Mouse (Mus musculus): ENCODE measurements around the gene Lrrc43.
A peak's percentile ranks its signal among the peaks of the same experiment; 100 is the strongest.
"Not testable (repeated sequence)": the region's sequence is repeated elsewhere in the genome, so short reads cannot be mapped to it uniquely, and the experiment has no call there.

The Lrrc43 gene

DNA sequence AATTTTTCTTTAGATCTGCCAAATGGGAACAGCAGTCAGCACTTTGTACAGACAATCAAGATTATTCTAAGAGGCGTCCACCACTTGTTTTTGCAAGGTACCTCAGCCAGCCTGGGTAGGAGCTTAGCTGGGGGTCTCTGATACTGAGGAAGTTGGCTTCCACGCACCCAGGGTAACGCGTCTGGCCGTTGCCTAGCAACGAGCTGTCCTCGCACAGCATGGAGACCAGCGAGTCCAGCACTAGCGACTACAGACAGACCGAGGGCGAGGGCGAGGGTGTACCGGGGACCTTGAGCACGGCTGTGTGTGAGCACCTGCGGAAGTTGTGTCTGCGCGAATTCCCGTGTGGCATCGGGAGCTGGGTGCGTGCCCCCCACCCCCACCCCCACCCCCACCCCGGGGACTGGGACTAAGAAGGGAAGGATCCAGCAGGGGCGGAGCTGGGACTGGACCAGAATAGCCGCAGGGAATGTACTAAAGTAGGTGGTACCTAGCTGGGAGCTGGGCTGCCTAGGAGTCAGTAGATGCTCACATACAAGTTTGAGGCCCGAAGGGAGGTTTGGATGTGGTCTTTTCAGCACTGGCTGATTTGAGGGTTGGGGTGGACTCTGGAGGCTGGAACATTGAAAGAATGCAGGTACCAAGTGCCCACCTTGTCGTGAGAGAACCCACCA lies at the start of gene Lrrc43, which contains the start of gene Il31:
Gene Lrrc43, plus strand, starts transcription at position 194 of the 674 bp plus-strand sequence.
Gene Il31, minus strand, starts transcription at position 378 of the 674 bp plus-strand sequence.
- DNase-seq (ENCODE audit: low read depth, low spot score): no peak

GRCm38 (mm10) chr5:123439312-123439711 lies 49.8 kb upstream of the Lrrc43 start:
- no peak for DNase-seq (ENCODE audit: low read depth, low spot score)

- DNase-seq (ENCODE audit: low read depth, low spot score): no peak
These were observed 49.2 kb upstream of the Lrrc43 start for GRCm38 (mm10) chr5:123439941-123440340.

DNA sequence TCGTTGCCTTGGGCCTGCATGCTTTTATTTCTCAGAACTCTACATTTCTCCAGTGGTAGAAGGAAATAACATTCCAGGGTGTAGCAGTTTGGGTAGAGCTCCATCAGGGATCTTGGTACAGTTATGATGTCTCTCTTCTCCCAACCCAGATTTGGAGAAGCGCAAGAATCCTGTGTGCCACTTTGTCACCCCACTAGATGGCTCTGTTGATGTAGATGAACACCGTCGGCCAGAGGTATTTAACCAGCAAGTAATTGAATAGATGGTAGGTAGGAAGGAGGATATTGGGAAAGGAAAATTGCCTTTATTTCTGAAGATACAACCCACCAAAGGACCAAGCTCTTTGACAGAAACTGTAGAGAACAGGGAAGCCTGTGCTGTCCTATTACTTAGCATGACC lies 48.4 kb upstream of the Lrrc43 start:
- DNase-seq (ENCODE audit: low read depth, low spot score): no peak

- no peak for DNase-seq (ENCODE audit: low read depth, low spot score)
These were observed 46.8 kb upstream of the Lrrc43 start for GRCm38 (mm10) chr5:123442283-123442682.

DNA sequence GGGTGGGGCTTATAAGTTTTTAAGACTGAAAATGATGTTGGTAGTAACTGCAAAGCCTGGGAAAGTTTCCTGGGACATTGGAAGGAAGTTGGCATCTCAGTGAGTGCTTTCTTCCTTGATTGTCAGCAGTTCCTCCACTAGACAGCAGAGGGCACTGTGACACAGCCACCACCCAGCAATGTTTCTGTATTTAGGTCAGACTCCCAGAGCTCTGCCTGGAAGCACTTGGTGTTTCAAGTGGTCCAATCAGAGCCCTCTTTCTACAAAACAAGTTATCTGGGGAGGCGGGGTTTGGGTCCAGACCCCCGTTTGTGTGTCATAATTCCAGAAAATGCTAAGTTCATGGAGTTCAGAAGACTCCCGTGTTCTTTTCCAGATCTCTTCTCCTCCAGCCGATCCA lies 45.0 kb upstream of the Lrrc43 start:
- DNase-seq (ENCODE audit: low read depth, low spot score): peak; percentile 62

GRCm38 (mm10) chr5:123444849-123445334 lies 44.2 kb upstream of the Lrrc43 start:
- no peak for DNase-seq (ENCODE audit: low read depth, low spot score)

GRCm38 (mm10) chr5:123451886-123452285 lies 37.2 kb upstream of the Lrrc43 start:
- DNase-seq (ENCODE audit: low read depth, low spot score): no peak

GRCm38 (mm10) chr5:123461420-123461819 lies 27.7 kb upstream of the Lrrc43 start:
- no peak for DNase-seq (ENCODE audit: low read depth, low spot score)

GRCm38 (mm10) chr5:123464638-123465037 lies 24.5 kb upstream of the Lrrc43 start:
- DNase-seq (ENCODE audit: low read depth, low spot score): no peak

GRCm38 (mm10) chr5:123470784-123471400 lies 18.2 kb upstream of the Lrrc43 start:
- DNase-seq (ENCODE audit: low read depth, low spot score): no peak

DNA sequence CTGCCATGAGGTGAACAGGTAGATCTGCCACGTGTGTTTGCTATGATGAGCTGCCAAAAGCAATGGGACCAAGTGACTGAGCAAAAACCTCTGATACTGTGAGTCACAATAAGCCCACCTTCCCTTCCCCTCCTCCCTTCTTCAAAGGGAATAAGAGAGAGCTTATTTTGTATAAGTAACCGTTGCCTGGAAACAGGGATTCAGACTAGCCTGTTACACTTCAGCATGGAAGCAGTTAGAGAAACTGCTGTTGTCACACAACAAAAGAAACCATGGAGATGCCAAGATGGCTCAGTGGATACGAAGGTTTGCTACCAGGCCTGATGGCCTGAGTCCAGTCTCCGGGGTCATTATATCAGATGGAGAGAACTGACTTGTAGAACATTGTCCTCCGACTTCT lies 15.3 kb upstream of the Lrrc43 start:
- DNase-seq (ENCODE audit: low read depth, low spot score): no peak

- DNase-seq (ENCODE audit: low read depth, low spot score): no peak
These were observed 1.3 kb upstream of the Lrrc43 start for GRCm38 (mm10) chr5:123487659-123488395.

DNA sequence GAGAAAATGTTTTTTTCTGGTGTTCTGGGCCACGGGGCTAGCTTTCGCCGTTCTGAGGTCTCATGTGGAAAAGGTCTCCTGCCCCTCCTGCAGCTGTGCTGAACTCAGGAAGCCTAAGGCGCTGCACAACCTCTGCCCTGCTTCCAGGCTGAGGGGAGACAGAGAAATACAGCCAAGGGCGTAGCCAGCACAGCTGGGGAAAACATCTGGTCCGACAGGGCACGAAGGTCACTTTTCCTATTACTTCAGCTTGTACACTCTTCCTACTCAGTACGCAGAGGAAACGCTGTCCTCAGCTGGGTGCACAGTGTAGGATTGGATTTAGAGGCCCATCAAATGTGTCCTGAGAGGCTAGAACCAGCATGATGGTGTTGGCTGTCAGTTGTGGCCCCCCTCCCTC lies 830 bp downstream of the Lrrc43 start:
- no peak for DNase-seq (ENCODE audit: low read depth, low spot score)

GRCm38 (mm10) chr5:123499717-123500116 lies 10.6 kb downstream of the Lrrc43 start:
- DNase-seq (ENCODE audit: low read depth, low spot score): no peak

GRCm38 (mm10) chr5:123501973-123502372 lies 12.9 kb downstream of the Lrrc43 start:
- no peak for DNase-seq (ENCODE audit: low read depth, low spot score)

DNA sequence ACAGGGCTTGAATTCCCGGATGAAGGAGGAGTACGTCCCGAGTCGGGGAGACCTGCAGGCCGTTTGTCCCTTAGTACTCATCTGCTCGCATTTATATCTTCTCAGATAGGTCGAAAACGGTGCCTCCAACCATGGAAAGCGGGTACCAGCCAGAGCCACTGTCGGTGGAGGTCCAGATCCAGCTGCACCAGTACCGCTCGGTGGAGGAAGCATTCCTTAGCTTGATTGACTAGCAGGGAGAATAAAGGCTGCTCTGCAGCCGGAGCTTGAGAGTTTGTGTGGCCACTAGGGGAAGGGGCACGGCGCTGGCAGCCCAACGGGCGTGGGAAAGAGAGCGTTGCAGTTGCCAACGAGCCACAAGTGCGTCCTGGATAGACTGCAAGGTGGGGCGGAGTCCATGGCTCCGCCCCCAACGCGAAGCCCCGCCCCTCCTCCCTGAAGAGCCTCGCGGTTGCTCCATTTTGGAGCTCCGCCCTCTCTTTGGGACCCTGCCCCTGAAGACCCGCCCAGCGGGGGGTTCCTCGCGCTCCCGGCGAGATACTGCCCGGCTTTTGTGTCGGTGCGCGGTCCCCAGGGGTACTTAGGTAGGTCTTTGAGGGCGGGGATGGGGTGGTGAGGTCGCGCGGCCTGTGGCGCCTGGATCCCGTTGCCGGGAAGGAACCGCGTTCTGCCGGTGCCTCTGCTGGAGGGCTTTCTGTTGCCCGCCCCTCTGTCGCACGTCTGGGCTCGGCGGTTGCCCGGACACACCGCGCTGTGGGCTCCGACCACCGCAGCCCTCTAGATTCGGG lies 19.0 kb downstream of the Lrrc43 start:
- DNase-seq (ENCODE audit: low read depth, low spot score): peak; percentile 68

GRCm38 (mm10) chr5:123508921-123509320 lies 19.8 kb downstream of the Lrrc43 start:
- no peak for DNase-seq (ENCODE audit: low read depth, low spot score)

DNA sequence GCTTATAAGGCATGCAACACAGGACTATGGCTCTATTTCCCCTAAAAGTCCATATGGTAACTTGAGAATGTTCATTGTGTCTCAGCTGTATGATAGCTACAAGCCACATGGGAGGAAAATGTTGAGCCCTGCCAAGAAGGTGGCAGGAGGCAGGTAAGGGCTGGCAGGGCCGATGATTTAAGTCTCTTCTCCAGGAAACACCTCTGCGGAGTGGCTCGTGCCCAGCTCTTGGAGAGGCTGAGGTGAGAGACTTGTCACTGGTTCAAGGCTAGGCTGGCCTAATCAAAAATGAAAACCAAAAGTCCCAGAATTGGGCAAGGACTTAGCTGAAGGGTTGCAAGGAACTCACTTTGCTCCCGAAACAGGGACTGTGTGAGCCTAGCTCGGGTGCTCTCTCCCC lies 21.1 kb downstream of the Lrrc43 start, which contains the start of gene B3gnt4:
Gene B3gnt4, plus strand, starts transcription at position 301 of the 400 bp plus-strand sequence.
- no peak for DNase-seq (ENCODE audit: low read depth, low spot score)

- not testable (repeated sequence) for DNase-seq (ENCODE audit: low read depth, low spot score)
These were observed 22.3 kb downstream of the Lrrc43 start for GRCm38 (mm10) chr5:123511426-123511825.

DNA sequence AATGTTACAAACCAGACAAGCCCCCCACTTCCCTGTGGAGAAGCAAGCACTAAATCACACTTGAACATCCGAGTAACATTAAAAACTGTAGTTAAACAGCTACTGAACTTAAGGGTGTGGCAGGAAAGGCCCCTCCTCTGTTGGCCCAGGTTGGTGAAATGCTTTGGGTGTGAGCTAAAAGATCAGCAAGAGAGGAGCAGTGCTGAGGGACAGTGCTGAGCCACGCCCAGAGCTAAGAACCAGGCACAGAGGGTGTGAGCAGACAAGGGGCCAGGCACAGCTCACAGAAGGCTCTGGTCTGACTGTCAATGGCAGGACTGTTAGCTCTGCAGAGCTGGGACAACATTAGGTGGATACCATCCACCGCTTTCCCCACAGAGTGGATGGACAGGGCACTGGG lies 23.0 kb downstream of the Lrrc43 start:
- DNase-seq (ENCODE audit: low read depth, low spot score): no peak

- DNase-seq (ENCODE audit: low read depth, low spot score): no peak
These were observed 25.8 kb downstream of the Lrrc43 start for GRCm38 (mm10) chr5:123514871-123515270.

Measured in retina, postnatal 7 days (tissue).